15 mouse cellular contexts compared by ENCODE assay signal in the genomic region with DNA sequence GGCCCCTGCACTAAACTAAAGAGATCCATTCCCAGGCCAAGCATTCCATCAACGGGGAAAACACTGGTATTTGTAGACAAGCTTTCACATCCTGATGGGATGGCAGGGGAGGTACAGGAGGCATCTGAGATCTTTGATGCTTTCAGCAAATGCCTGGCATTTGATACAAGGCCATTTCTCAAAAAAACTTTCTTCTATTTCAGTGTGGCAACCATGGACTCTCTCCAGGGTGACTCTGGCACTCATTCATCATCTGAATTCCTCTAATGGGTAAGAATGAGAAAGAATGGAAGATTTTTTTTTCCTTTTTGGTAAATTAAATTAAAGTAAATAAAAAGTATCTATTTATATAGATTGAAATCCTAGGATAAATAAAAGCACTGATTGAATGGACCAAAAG.
"Had no signal": no experiment of that assay in that cellular context is flagged by ENCODE, and none has a peak within 500 bp of the region (broad histone marks: within the 10 kb centered on the region; RNA-seq: fewer than 3 reads in every experiment).

No protein-coding gene starts in this region.

- DNase-seq: gastrocnemius, postnatal 14 days; gastrocnemius, postnatal 36 days; heart, adult 11 months; heart, adult 2 months; heart, postnatal 14 days; heart, postnatal 36 days; kidney, adult 11 months; kidney, adult 2 months; kidney, adult 9 months; kidney, postnatal 14 days; kidney, postnatal 36 days; layer of hippocampus, adult 9-11 months; layer of hippocampus, postnatal 36 days; liver; liver, embryonic 13.5 days had no signal
